Mouse (Mus musculus): ENCODE results near the gene Fam216a. TPM values are rescaled to one million over a fixed set of nuclear protein-coding genes. Genes with fewer than 3 reads are reported as not detected.

The Fam216a gene
- polyA plus RNA-seq, 1 experiment, result 178 TPM

DNA sequence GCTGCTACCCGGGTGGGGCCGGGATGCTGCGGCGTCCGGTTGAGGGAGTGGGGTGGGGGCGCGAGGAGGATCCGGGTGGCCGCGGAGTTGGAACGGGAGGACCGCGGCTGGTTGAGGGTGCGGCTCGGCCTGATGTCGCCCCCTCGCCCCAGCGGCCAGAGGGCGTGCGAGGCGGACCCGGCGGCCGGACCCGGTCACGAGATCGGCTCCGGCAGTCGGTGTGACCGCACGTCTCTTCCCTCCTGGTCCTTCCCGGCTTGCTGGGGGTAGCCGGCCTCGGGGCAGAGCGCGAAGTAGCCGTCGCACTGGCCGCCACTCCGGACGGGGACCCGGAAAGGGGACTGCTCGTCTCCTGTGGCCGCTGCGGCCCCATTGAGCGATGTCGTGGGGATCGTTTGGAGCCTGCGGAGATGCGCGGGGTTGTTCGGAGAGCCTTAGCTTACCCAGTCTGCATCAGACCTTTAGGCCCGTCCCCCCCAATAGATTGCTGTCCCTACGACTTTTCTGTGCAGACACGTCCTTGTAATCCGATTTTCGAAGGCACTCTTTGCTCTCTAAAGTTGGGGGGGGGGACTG lies 17.6 kb downstream of the Fam216a start:
- H3K27ac ChIP-seq (ENCODE audit: control insufficient read depth, insufficient read depth, low read depth, low read length), result no peak overlapping the region; the same call in 1 of the 2 replicates
- H3K4me1 ChIP-seq (ENCODE audit: control insufficient read depth, insufficient read depth, low read length), result no peaks in the 10 kb centered on the region; the same call in 1 of the 2 replicates
- H3K4me3 ChIP-seq (ENCODE audit: control insufficient read depth, low read depth, low read length), result peak overlapping the region; percentile 90
- H3K36me3 ChIP-seq (ENCODE audit: control insufficient read depth, insufficient read depth, low read length), result no peaks in the 10 kb centered on the region; the same call in none of the 2 replicates
- H3K27me3 ChIP-seq (ENCODE audit: control insufficient read depth, insufficient read depth, low read length), result no peaks in the 10 kb centered on the region
- TF ChIP-seq CTCF (IDR thresholded peaks at IDR 0.05; ENCODE audit: control insufficient read depth, insufficient read depth, insufficient replicate concordance, low read depth, low read length) (no peak), POLR2A (IDR thresholded peaks at IDR 0.05; ENCODE audit: control insufficient read depth, low read depth, low read length) (no peak)

DNA sequence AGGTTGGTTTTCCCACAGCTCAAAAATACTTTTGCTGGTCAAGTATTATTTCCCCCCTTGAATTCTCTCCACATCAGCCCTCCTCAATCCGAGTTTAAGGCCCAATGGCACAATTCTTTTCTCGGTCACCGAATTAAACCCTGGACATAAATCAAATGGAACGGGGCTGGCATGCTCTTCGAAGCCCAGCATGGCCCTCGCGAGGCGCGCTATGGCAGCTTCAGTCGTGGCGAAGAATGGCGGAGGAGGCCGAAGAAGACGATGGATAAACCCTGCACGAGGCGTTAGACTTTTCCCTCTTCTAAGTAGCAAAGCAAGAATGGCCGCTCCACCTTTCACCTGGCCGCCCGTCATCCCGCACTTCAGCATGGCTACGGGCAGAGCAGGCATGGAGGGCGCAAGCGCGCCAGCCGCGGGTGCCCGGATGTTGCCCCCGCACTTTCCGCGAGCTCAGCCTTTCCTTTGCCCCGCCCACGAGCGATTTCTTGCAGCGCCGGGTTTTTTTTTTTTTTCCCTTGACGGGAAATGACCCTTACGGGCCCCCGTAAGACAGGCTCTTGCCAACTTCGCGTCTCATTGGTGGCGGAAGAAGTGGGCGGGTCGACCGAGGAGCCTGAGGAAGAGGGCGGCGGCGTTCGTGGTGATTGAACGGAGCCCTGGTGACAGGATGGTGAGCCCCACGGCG lies 18.2 kb downstream of the Fam216a start, which contains the start of the genes Rad9b and Vps29:
Gene Rad9b, minus strand, starts transcription at position 427 of the 685 bp plus-strand sequence.
Gene Vps29, plus strand, starts transcription at position 563 of the 685 bp plus-strand sequence.
- Histone ChIP-seq H3K27me3 (ENCODE audit: control insufficient read depth, insufficient read depth, low read length) (no peaks in the 10 kb centered on the region), H3K36me3 (ENCODE audit: control insufficient read depth, insufficient read depth, low read length) (no peaks in the 10 kb centered on the region; the same call in none of the 2 replicates), H3K4me1 (ENCODE audit: control insufficient read depth, insufficient read depth, low read length) (no peaks in the 10 kb centered on the region; the same call in 1 of the 2 replicates), H3K27ac (ENCODE audit: control insufficient read depth, insufficient read depth, low read depth, low read length) (peak within 1 kb of the TSS; percentile 72), H3K4me3 (ENCODE audit: control insufficient read depth, low read depth, low read length) (peak within 1 kb of the TSS; percentile 90)
- TF ChIP-seq CTCF (IDR thresholded peaks at IDR 0.05; ENCODE audit: control insufficient read depth, insufficient read depth, insufficient replicate concordance, low read depth, low read length) (no peak), POLR2A (IDR thresholded peaks at IDR 0.05; ENCODE audit: control insufficient read depth, low read depth, low read length) (peak; percentile 89)

DNA sequence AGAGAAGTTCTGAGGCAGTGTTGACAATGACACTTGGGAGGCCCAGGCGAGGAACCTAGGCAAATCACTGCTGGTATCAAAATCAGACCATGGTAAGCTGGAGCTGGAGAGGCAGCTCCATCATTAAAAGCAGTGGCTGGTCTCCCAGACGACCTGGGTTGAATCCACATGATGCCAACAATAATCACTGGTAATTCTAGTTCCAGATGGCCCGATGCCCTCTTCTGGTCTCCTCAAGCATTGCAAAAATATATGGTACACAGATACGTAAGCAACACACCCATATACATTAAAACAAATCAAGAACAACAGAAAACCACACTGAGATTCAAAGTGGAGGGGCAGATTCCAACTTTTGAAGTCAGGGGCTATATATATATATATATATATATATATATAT lies 26.4 kb downstream of the Fam216a start:
- Histone ChIP-seq H3K27ac (ENCODE audit: control insufficient read depth, insufficient read depth, low read depth, low read length) (no peak overlapping the region), H3K36me3 (ENCODE audit: control insufficient read depth, insufficient read depth, low read length) (peaks cover 3% of the 10 kb centered on the region), H3K4me1 (ENCODE audit: control insufficient read depth, insufficient read depth, low read length) (no peaks in the 10 kb centered on the region), H3K4me3 (ENCODE audit: control insufficient read depth, low read depth, low read length) (no peak overlapping the region), H3K27me3 (ENCODE audit: control insufficient read depth, insufficient read depth, low read length) (no peaks in the 10 kb centered on the region)
- no peak for TF ChIP-seq CTCF (IDR thresholded peaks at IDR 0.05; ENCODE audit: control insufficient read depth, insufficient read depth, insufficient replicate concordance, low read depth, low read length)
- no peak for TF ChIP-seq POLR2A (IDR thresholded peaks at IDR 0.05; ENCODE audit: control insufficient read depth, low read depth, low read length)

DNA sequence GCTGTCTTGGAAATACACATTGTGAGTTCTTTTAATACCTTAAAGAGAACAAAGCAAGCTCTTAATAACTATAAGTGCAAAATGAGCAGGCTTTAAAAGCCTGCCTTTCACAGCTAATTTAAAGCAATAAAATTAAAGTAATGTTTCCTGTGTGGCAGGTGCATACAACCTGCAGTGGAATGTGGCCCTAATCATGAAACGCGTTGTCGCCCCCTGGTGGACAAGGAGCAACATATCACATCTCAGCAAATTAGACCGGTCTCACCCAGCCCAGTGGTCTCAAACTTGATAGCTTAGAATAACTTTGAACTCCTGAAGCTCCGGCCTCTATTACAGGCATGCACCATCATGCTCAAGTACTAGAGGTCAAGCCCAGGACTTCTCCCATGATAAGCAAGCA lies 27.9 kb downstream of the Fam216a start:
- no peaks in the 10 kb centered on the region for H3K27me3 ChIP-seq (ENCODE audit: control insufficient read depth, insufficient read depth, low read length)
- H3K36me3 ChIP-seq (ENCODE audit: control insufficient read depth, insufficient read depth, low read length), result peaks cover 3% of the 10 kb centered on the region
- H3K27ac ChIP-seq (ENCODE audit: control insufficient read depth, insufficient read depth, low read depth, low read length), result no peak overlapping the region
- H3K4me3 ChIP-seq (ENCODE audit: control insufficient read depth, low read depth, low read length), result no peak overlapping the region
- H3K4me1 ChIP-seq (ENCODE audit: control insufficient read depth, insufficient read depth, low read length), result no peaks in the 10 kb centered on the region
- TF ChIP-seq POLR2A (IDR thresholded peaks at IDR 0.05; ENCODE audit: control insufficient read depth, low read depth, low read length) (no peak), CTCF (IDR thresholded peaks at IDR 0.05; ENCODE audit: control insufficient read depth, insufficient read depth, insufficient replicate concordance, low read depth, low read length) (peak; percentile 85; the same call in 1 of the 2 replicates)

DNA sequence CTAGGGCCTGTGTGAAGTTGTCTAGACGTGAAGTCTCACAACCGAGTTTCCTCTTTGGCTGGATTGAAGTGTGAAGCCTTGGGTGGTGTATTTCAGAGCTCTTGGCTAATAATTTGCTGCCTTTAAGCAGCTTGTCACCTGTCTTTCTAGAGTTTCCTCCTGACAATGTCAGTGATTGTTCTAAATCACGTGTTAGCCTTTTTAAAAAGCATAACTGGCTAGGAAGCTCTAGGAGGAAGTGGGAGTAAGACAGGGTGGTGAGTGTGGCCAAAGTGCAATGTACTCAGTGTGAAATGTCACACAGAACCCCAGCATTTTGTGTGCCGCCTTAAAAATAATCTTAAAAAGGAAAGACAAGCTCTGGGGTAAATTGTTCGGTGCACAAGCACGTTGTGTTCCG lies 28.4 kb downstream of the Fam216a start:
- Histone ChIP-seq H3K4me3 (ENCODE audit: control insufficient read depth, low read depth, low read length) (no peak overlapping the region), H3K4me1 (ENCODE audit: control insufficient read depth, insufficient read depth, low read length) (no peaks in the 10 kb centered on the region)
- TF ChIP-seq POLR2A (IDR thresholded peaks at IDR 0.05; ENCODE audit: control insufficient read depth, low read depth, low read length) (no peak), CTCF (IDR thresholded peaks at IDR 0.05; ENCODE audit: control insufficient read depth, insufficient read depth, insufficient replicate concordance, low read depth, low read length) (no peak)

DNA sequence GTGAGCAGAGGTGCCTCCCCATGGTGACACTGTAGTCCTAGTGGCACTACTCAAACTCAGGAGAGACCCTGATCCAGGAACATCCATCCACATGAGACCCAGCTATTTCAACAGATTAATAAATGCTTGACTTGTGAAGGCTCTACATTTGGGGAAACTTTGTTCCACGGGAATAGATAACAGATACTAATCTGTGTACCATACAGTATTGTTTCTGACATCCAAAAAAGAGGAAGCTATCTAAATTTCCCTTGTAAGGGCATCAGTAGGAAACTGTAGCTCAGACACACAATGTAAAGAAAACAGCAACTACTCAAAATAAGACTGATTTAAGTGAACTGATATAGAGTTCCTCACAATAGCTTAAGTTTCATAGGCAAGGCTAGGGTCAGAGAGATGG lies 29.3 kb downstream of the Fam216a start:
- H3K27ac ChIP-seq (ENCODE audit: control insufficient read depth, insufficient read depth, low read depth, low read length), result no peak overlapping the region
- H3K4me3 ChIP-seq (ENCODE audit: control insufficient read depth, low read depth, low read length), result no peak overlapping the region
- H3K4me1 ChIP-seq (ENCODE audit: control insufficient read depth, insufficient read depth, low read length), result no peaks in the 10 kb centered on the region
- H3K36me3 ChIP-seq (ENCODE audit: control insufficient read depth, insufficient read depth, low read length), result no peaks in the 10 kb centered on the region; the same call in 1 of the 2 replicates
- TF ChIP-seq CTCF (IDR thresholded peaks at IDR 0.05; ENCODE audit: control insufficient read depth, insufficient read depth, insufficient replicate concordance, low read depth, low read length) (no peak), POLR2A (IDR thresholded peaks at IDR 0.05; ENCODE audit: control insufficient read depth, low read depth, low read length) (no peak)
- no peaks in the 10 kb centered on the region for H3K27me3 ChIP-seq (ENCODE audit: control insufficient read depth, insufficient read depth, low read length)

More for the DNA sequence above, 28.4 kb downstream of the Fam216a start:
- peaks cover 3% of the 10 kb centered on the region for H3K36me3 ChIP-seq (ENCODE audit: control insufficient read depth, insufficient read depth, low read length)
- no peaks in the 10 kb centered on the region for H3K27me3 ChIP-seq (ENCODE audit: control insufficient read depth, insufficient read depth, low read length)
- no peak overlapping the region for H3K27ac ChIP-seq (ENCODE audit: control insufficient read depth, insufficient read depth, low read depth, low read length)

DNA sequence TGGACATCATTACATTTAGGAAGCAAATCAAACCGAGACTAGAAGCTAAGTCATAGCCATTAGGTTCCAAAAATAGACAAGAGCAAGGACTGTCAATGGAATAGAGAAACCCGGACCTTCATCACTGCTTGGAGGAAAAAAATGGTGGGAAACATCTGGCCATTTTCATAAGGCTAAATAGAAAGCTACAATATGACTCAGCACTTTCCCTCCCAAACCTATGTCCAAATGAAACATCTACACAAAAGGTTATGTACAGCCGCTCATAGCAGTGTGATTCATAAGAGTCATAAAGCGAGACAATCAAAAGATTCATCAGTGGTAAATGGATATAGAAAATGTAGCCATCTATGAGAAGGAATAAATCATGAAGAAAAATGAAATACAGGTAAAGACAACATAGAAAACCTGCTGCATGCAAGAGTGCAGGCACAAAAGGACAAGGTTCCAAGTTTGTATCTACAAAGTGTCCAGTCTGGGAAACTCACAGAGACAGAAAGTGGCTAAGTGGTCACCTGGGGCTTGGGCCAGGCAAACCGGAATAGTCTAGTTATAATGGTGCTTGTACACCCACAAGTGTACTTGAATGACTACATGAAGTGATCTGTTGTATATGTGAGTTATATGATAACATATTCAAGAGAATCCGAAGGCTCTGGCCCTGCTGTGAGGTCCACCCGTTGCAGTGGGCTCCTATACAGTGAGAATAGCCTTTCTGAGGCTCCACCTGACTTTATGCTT lies 35.4 kb downstream of the Fam216a start:
- Histone ChIP-seq H3K36me3 (ENCODE audit: control insufficient read depth, insufficient read depth, low read length) (no peaks in the 10 kb centered on the region; the same call in 1 of the 2 replicates), H3K4me3 (ENCODE audit: control insufficient read depth, low read depth, low read length) (no peak overlapping the region), H3K27me3 (ENCODE audit: control insufficient read depth, insufficient read depth, low read length) (no peaks in the 10 kb centered on the region), H3K4me1 (ENCODE audit: control insufficient read depth, insufficient read depth, low read length) (no peaks in the 10 kb centered on the region), H3K27ac (ENCODE audit: control insufficient read depth, insufficient read depth, low read depth, low read length) (no peak overlapping the region)
- no peak for TF ChIP-seq POLR2A (IDR thresholded peaks at IDR 0.05; ENCODE audit: control insufficient read depth, low read depth, low read length)
- no peak for TF ChIP-seq CTCF (IDR thresholded peaks at IDR 0.05; ENCODE audit: control insufficient read depth, insufficient read depth, insufficient replicate concordance, low read depth, low read length)
